Mouse (Mus musculus): Measurements from ENCODE around the gene Celsr2. TPM values are rescaled to one million over a fixed set of nuclear protein-coding genes. Genes with fewer than 3 reads are reported as not detected.

Gene Celsr2
- polyA plus RNA-seq, 1 experiment from 2014 or later = 71.4 TPM

DNA sequence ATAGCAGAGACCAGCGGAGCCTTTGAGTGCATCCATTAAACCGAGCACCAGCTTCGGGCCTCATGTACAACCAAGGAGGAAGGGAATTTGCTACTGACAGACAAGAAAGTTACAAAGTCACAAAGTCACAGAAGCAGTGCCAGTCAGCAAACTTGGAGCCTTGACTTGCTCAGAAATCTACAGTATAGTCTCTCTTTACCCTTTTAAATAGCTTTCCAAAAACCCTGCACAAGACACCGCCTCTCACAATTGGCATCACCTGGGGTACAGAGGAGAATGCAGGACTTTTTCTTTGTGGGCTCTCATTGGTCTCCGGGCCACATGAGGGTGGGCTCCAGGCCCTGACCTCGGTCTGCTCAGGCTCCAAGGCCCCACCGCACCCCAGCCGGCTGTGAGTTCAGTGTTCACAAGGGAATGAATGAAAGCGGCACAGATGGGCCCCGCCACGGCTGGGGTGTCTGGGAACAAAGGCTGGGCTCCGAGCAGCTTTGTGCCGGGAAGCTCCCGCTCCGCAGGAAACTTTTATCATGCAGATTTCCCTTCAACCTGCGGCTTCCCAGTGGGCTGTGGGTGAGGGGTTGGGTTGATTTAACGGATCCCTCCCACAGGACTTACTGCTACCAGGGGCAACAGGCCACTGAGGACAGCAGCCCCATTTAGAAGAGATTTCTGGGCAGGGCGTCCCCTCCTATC lies 18.0 kb upstream of the Celsr2 start:
- peak overlapping the region; percentile 30; the same call in 1 of the 2 replicates for H3K9ac ChIP-seq
- WGBS = 9% methylated on average over 18 of the region's 18 CpGs

DNA sequence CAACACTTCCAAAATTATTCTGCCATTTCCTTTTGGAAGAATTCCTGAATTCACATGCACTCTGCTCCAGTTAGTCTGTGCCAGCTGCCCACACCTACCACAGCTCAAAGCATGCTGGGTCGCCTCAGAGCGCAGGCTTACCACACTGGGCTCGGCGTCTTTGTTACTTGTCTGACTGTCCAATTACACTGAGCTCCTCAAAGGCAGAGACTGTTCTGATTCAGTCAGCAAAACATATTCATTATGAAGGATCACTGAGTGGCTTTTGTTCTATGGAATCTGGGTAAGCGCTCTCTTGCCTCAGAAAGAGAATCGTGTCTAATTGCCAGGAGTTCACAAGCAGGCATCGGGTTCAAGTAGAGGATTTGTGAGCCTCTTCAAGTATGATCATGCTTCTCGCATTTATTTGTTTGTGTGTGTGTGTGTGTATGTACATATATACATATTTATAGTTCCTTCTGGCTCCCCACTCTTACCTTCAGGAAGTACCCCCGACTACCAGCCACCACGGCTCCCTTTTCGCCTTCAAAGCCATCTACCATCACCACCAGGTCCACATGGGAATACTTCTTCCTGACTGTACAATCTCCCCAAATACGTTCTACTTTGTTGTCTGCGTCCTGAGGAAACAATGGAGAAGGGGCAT lies 17.3 kb upstream of the Celsr2 start:
- H3K4me2 ChIP-seq (replicated peaks) = peak overlapping the region; percentile 18; the same call in 1 of the 2 replicates
- peaks cover 59% of the 10 kb centered on the region for H3K36me3 ChIP-seq
- peak; percentile 38; the same call in 1 of the 2 replicates for ATAC-seq (ENCODE audit: low FRiP score, low read depth)
- peaks cover 48% of the 10 kb centered on the region for H3K4me1 ChIP-seq
- H3K27ac ChIP-seq = peak overlapping the region; percentile 89
- no peak overlapping the region for H3K9ac ChIP-seq
- no peaks in the 10 kb centered on the region for H3K9me3 ChIP-seq
- no peaks in the 10 kb centered on the region for H3K27me3 ChIP-seq (replicated peaks)
- 39% methylated on average over 13 of the region's 13 CpGs for WGBS
- H3K4me3 ChIP-seq = no peak overlapping the region

More for the DNA sequence above, 18.0 kb upstream of the Celsr2 start:
- ATAC-seq (ENCODE audit: low FRiP score, low read depth) = peak; percentile 94
- Histone ChIP-seq H3K27ac (peak overlapping the region; percentile 89), H3K9me3 (no peaks in the 10 kb centered on the region), H3K27me3 (replicated peaks) (no peaks in the 10 kb centered on the region), H3K36me3 (peaks cover 53% of the 10 kb centered on the region), H3K4me1 (peaks cover 48% of the 10 kb centered on the region), H3K4me3 (no peak overlapping the region), H3K4me2 (replicated peaks) (peak overlapping the region; percentile 30)

DNA sequence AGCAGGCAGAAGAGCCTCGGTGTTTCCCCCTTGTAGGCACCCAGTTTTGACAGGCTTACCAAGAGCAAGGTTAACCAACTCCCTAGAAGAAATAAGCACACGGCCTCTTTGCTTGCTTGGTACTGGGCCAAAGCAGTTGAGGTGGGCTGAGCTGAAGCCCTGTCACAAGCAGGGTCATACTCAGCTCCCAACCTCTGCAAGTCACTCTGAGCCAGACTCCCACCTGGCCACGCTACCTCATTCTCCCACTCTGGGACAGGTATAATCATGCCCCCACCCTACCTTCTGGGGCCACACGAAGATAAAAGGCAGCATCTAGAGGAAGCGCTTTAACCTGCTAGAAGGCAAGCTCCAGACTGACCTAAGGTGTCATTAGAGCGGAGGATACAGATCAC lies 10.3 kb upstream of the Celsr2 start:
- peaks cover 47% of the 10 kb centered on the region for H3K36me3 ChIP-seq

DNA sequence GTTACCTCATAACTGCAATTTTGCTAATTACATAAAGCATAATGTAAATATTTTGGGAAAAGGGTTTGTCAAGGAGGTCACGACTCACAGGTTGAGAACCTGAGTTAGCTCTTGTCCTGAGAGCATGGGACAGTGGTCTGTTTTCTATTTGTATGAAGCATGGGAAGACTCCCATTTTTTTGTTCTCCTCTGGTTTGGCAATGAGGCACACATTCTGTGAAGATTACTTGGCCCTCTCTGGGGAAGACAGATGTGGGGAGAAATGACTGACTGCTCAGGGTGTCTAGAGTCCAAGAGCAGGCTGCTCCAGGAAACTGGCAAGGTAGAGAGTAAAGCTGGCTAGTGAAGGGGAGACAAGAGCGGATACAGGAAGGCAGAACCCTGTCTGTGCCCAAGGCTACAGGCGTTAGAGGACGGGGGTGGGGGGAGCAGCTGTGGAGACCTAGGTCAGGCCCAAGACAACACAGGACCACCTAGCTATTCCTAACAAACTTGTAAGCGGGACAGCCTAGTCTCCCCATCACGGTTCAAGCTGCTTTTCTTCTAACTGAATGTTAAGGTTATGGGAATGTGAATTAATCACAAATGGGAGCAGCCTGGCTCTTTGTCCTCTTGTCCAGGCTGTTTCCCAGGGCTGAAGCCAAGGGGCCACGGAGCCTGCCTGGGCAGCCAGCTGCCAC lies 9.7 kb upstream of the Celsr2 start:
- Histone ChIP-seq H3K36me3 (peaks cover 44% of the 10 kb centered on the region), H3K4me3 (no peak overlapping the region), H3K27me3 (replicated peaks) (no peaks in the 10 kb centered on the region), H3K4me2 (replicated peaks) (0 out of 2 replicates have a peak overlapping the region, but pooled peaks have one; percentile 20), H3K9ac (peak overlapping the region; percentile 29; the same call in 1 of the 2 replicates), H3K9me3 (no peaks in the 10 kb centered on the region), H3K27ac (peak overlapping the region; percentile 66), H3K4me1 (peaks cover 46% of the 10 kb centered on the region)
- ATAC-seq (ENCODE audit: low FRiP score, low read depth) = peak; percentile 45; the same call in 1 of the 2 replicates
- 43% methylated on average over 7 of the region's 7 CpGs for whole genome bisulfite sequencing

More for the DNA sequence above, 10.3 kb upstream of the Celsr2 start:
- H3K4me1 ChIP-seq = peaks cover 46% of the 10 kb centered on the region
- H3K9me3 ChIP-seq = no peaks in the 10 kb centered on the region
- H3K4me3 ChIP-seq = no peak overlapping the region
- 0 out of 2 replicates have a peak, but pooled peaks have one; percentile 11 for ATAC-seq (ENCODE audit: low FRiP score, low read depth)
- H3K27me3 ChIP-seq (replicated peaks) = no peaks in the 10 kb centered on the region
- WGBS = 71% methylated on average over 6 of the region's 6 CpGs
- H3K4me2 ChIP-seq (replicated peaks) = peak overlapping the region; percentile 20; the same call in 1 of the 2 replicates
- peak overlapping the region; percentile 66 for H3K27ac ChIP-seq
- H3K9ac ChIP-seq = peak overlapping the region; percentile 29; the same call in 1 of the 2 replicates

DNA sequence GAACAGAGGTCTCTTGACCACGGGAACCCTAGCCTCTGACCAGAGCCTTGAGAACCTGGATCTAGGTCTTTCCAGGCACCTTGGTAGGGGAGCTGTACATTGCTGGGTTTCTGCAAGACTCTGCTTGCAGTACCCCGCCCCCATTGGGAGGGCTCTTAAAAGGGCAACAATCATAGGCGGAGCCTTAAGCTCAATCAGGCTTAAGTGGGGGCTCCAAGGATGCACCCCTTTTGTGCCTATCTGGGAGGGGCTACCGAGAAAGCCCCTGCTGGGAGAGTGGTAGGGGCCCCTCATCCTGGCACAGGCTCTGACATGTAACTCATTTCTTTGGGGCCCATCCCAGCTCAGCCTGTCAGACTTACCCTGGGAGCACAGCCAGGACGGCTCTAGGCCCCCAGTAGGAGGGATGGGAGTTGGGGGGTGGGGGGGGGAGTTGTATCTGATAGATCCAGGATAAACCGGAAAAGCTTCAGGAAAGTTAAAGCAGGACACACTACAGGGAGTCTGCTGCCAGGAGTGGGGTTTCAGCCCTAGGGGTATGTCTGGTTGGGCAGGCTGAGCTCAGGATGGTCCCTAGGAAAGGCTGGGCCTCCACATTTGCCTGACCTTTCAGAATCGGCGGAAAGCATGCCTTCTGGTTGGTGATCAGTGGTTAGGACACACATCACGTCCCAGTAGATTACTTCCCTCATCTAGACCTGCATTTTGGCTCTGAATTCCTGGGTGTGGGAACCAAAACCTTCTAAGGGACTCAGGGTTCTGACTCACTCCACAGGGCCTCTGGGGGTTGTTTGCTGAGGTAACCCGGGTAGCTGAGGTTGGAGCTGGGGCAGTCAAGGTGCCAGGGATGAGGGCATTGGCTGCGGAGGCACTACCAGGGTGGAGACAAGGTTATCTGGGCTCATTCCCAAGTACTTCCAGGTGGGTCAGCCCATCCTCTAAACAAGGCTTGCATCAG lies 8.8 kb upstream of the Celsr2 start:
- Histone ChIP-seq H3K36me3 (peaks cover 35% of the 10 kb centered on the region), H3K27me3 (replicated peaks) (no peaks in the 10 kb centered on the region), H3K9ac (peak overlapping the region; percentile 42), H3K27ac (peak overlapping the region; percentile 33; the same call in 1 of the 2 replicates), H3K4me2 (replicated peaks) (peak overlapping the region; percentile 52), H3K9me3 (no peaks in the 10 kb centered on the region), H3K4me1 (peaks cover 46% of the 10 kb centered on the region), H3K4me3 (no peak overlapping the region)
- peak; percentile 66 for ATAC-seq (ENCODE audit: low FRiP score, low read depth)
- WGBS = 19% methylated on average over 11 of the region's 11 CpGs

DNA sequence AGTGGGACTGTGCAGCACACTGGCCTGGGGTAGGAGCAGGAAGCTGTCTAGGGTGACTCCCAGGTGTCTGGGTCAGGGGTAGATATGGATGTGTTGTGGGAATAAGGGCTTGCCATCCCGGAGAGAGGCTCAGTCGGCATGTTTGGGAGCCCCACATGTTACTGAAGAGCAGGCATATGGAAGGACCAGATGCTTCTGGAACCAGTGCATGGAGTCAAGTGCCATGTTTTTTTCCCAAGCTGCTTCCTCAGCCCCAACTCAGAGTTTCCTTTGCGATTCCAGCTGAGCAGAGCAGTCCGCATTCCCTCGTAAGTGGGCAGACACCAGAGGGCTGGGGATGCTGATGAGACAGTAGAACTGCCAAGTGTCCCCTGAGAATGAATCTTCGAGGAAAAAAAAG lies 7.7 kb upstream of the Celsr2 start:
- H3K9ac ChIP-seq = peak overlapping the region; percentile 42; the same call in 1 of the 2 replicates
- 46% methylated on average over 6 of the region's 6 CpGs for WGBS
- peak overlapping the region; percentile 52 for H3K4me2 ChIP-seq (replicated peaks)

DNA sequence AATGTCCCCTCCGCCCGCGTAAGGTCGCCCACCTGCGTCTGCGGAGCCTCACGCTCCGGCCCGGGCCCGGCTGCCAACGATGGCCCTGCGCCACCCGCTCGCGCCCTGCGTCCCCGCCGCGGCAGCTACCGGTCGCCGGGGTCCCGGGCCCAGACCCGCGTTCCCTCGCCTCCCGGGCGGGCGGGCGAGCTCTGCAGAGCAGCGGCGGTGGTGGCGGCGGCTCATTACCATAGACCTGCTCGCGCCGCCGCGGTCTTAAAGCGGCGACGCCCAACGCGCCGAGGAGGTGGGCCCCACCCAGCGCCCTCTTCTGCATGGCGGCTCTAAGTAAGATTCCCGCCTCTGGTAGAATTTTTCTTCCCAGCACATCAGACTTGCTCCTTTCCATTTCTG lies 475 bp upstream of the Celsr2 start:
- WGBS = under 1% methylated on average over 48 of the region's 48 CpGs

More for the DNA sequence above, 7.7 kb upstream of the Celsr2 start:
- no peaks in the 10 kb centered on the region for H3K9me3 ChIP-seq
- no peak overlapping the region for H3K27ac ChIP-seq
- no peak for ATAC-seq (ENCODE audit: low FRiP score, low read depth)
- no peaks in the 10 kb centered on the region for H3K27me3 ChIP-seq (replicated peaks)
- peaks cover 24% of the 10 kb centered on the region for H3K36me3 ChIP-seq
- peaks cover 46% of the 10 kb centered on the region for H3K4me1 ChIP-seq
- H3K4me3 ChIP-seq = no peak overlapping the region

DNA sequence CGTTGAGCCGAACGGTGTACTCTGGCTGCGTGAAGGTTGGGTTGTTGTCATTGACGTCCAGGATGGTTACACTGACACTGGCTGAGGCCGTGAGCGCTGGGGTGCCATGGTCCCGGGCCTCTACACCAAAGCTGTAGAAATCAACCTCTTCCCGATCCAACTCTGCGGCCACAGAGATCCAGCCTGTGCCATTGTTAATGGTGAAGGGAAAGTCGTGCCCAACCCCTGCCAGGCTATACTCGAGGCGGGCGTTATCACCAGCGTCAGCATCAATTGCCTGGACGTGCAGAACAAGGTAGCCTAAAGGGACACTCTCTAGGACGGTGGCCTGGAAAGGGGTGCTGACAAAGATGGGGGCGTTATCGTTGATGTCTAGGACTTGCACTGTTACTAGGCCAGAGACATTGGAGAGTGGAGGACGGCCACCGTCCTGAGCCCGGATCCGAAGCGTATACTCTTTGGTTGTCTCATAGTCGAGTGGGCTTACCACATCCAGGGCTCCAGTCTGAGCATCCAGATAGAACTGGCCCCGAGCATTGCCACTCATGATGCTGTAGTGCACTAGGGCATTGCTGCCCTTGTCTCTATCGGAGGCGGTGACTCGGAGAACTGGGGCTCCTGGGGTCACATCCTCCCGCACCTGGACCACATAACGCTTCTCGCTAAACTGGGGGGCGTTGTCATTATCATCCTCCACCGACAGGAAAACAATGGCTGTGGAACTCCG lies 1.6 kb downstream of the Celsr2 start:
- peaks cover 43% of the 10 kb centered on the region for H3K36me3 ChIP-seq
- no peak for ATAC-seq (ENCODE audit: low FRiP score, low read depth)
- H3K9me3 ChIP-seq = peaks cover 8% of the 10 kb centered on the region
- no peaks in the 10 kb centered on the region for H3K27me3 ChIP-seq (replicated peaks)
- peak overlapping the region; percentile 85 for H3K4me2 ChIP-seq (replicated peaks)
- peak overlapping the region; percentile 98; the same call in 1 of the 2 replicates for H3K9ac ChIP-seq
- peaks cover 56% of the 10 kb centered on the region for H3K4me1 ChIP-seq
- peak overlapping the region; percentile 92 for H3K4me3 ChIP-seq
- H3K27ac ChIP-seq = no peak overlapping the region
- 97% methylated on average over 35 of the region's 35 CpGs for WGBS

More for the DNA sequence above, 475 bp upstream of the Celsr2 start:
- H3K9me3 ChIP-seq = peaks cover 8% of the 10 kb centered on the region
- peaks cover 32% of the 10 kb centered on the region for H3K36me3 ChIP-seq
- peak overlapping the region; percentile 92 for H3K4me3 ChIP-seq
- H3K27me3 ChIP-seq (replicated peaks) = no peaks in the 10 kb centered on the region
- peak overlapping the region; percentile 75 for H3K27ac ChIP-seq
- peak overlapping the region; percentile 98 for H3K9ac ChIP-seq
- peaks cover 36% of the 10 kb centered on the region for H3K4me1 ChIP-seq
- peak overlapping the region; percentile 85 for H3K4me2 ChIP-seq (replicated peaks)
- ATAC-seq (ENCODE audit: low FRiP score, low read depth) = peak; percentile 75

DNA sequence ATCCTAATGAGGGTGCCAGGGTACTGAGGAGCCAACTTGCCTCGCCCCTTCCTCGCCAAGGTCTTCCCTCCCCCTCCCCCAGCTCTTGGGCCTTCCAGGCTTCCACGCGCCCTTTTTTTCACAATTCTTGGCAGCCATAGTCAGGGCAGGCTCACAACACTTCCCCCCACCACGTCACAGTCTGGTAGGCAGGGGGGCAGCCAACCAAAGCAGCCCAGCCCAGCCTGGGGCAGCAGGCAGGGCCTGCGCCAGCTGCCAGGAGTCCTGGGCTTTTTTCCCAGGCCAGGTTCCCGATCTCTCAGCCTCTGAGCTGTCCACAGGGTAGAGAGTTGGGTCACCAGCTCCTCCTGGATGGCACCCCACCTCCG lies 3.6 kb downstream of the Celsr2 start:
- peak; percentile 53 for ATAC-seq (ENCODE audit: low FRiP score, low read depth)
- WGBS = 45% methylated on average over 8 of the region's 8 CpGs

DNA sequence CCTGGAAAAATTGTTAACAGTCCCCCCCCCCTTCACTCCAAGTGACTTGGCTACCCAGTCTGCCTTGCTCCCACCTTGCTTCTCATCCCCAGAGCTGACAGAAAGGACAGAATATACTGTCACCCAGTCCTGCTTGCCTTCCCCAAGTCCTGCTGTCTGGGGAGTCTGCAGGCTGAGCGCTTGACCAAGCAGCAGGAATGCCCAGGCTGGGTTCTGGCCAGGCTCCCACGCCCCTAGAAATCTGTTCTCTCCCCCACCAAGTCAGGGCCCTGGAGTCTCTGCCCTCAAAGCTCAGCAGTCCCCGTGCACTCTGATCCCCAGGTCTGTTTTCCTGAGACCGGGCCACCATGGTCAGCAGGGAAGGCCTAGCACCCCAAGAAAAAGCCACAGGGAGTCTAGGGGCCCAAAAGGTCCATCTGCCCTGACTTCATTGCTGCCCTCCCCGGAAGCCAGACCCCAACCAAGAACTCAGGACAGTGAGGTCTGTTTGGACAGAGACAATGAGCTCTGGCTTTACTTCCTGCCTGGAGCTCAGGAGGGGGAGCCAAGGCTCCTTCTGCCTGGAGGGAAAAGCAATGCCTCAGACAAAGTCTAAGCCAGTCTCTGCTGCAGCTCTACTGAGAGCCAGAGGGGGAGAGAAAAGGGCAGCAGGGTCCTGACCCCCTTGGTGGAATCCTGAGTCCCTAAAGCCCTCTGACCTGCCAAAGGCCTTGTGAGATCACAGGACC lies 4.2 kb downstream of the Celsr2 start:
- 32% methylated on average over 5 of the region's 5 CpGs for WGBS
- peak overlapping the region; percentile 44 for H3K4me3 ChIP-seq
- peak overlapping the region; percentile 92 for H3K4me2 ChIP-seq (replicated peaks)
- ATAC-seq (ENCODE audit: low FRiP score, low read depth) = no peak
- H3K9ac ChIP-seq = peak overlapping the region; percentile 81
- peaks cover 8% of the 10 kb centered on the region for H3K9me3 ChIP-seq
- no peaks in the 10 kb centered on the region for H3K27me3 ChIP-seq (replicated peaks)
- H3K36me3 ChIP-seq = peaks cover 68% of the 10 kb centered on the region
- peaks cover 77% of the 10 kb centered on the region for H3K4me1 ChIP-seq
- H3K27ac ChIP-seq = peak overlapping the region; percentile 78

More for the DNA sequence above, 3.6 kb downstream of the Celsr2 start:
- Histone ChIP-seq H3K27ac (peak overlapping the region; percentile 78), H3K9me3 (peaks cover 8% of the 10 kb centered on the region), H3K9ac (peak overlapping the region; percentile 81), H3K36me3 (peaks cover 63% of the 10 kb centered on the region), H3K27me3 (replicated peaks) (no peaks in the 10 kb centered on the region), H3K4me3 (peak overlapping the region; percentile 44), H3K4me1 (peaks cover 71% of the 10 kb centered on the region), H3K4me2 (replicated peaks) (peak overlapping the region; percentile 92)
